Mouse (Mus musculus): ENCODE data around the gene 9130019O22Rik.
"Not testable (repeated sequence)": the region's sequence is repeated elsewhere in the genome, so short reads cannot be mapped to it uniquely, and the experiment has no call there.

Gene 9130019O22Rik

DNA sequence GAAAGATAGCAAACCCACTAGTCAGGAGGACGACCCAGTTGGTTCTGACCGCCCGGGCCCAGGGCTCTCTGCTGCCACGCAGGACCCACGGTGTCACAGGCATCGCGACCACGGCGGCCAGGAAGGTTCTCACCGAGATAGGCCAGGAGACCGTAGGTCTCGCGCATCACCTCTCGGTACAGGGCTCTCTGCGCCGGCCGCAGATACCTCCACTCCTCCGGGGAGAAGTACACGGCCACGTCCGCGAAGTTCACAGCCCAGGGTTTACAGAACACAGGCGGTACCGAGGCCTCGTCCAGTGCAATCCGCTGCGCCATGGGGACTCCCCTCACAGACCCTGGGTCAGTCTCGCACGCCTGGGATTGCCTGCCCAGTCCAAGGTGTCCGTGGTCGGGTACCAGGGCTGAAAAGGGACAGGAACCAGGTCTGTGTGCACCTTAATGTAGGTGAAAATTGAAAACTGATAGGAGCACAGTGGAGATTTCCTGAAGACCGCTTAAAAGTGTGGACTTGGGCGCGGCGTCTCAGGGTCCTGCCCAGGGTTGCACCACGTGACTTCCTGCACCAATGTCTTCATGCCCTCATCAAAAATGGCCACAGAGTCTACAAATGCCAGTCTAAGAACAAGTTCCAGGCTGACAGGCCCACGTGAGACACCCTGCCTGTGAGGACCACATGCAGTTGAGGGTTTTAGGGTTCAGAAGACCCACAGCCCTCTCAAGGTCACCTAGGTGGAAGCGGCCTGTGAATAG, at the start of gene 9130019O22Rik:
Gene 9130019O22Rik, minus strand, starts transcription at position 526 of the 752 bp plus-strand sequence.
- peak; percentile 75 for DNase-seq (ENCODE audit: extremely low read depth, low read depth)

DNA sequence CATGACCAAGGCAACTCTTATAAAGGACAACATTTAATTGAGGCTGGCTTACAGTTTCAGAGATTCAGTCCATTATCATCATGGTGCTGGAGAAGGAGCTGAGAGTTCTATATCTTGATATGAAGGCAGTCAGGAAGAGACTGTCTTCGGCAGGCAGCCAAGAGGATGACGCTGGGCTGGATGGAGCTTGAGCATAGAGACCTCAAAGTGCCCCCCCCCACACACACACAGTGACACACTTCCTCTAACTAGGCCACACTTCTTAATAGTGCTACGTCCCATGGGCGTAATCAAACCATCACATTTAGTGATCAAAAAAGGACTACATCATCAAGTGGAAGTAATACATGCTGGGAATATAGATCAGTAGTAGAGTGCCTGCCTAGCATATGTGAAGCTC, 48.2 kb upstream of the 9130019O22Rik start:
- DNase-seq (ENCODE audit: extremely low read depth, low read depth) = no peak

DNA sequence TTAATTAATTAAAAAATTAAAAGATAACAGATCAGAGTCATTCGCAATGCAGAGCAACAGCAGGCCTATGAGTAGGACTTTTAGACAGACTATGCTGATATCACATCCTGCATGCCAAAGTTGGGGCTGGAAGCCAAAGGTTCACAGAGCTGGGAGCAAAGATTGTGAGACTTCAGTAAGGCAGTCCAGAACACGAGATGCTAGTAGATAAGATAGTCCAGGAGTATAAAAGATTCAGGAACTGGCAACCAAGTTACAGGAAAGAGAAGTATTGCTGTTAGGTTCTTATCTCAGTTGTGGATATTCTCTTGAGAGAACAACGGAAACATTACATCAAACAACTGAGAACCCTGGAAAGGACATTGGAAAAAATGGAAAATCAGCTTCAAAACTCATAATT, 39.4 kb upstream of the 9130019O22Rik start:
- DNase-seq (ENCODE audit: extremely low read depth, low read depth) = no peak

- DNase-seq (ENCODE audit: extremely low read depth, low read depth) = no peak
Measured at GRCm38 (mm10) chr7:127425911-127426310, 38.9 kb upstream of the 9130019O22Rik start.

GRCm38 (mm10) chr7:127425291-127425690, 38.3 kb upstream of the 9130019O22Rik start:
- no peak for DNase-seq (ENCODE audit: extremely low read depth, low read depth)

DNA sequence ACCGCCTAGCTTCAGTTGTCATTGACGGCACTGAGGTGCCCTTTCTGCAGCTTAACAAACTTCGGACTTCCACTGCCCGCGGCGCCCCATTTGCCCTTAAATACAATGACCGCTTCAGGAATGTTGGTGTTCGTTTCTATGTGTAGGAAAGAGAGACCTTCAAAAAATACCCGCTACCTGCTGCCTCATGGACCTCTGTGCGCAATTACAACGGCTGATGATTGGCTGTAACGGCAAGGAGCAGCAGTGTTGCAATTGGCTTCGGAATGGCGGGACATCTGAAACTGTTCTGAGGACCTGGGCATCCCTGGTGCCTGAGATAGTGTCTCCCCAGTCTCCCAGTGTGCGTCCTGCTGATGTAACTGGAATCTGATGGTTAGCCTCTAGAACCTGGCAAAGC, 35.3 kb upstream of the 9130019O22Rik start:
- no peak for DNase-seq (ENCODE audit: extremely low read depth, low read depth)

GRCm38 (mm10) chr7:127421388-127422191, 34.6 kb upstream of the 9130019O22Rik start, which contains the start of gene Zfp688:
Gene Zfp688 (minus strand): TSS chr7:127422068.
- DNase-seq (ENCODE audit: extremely low read depth, low read depth) = peak; percentile 71

DNA sequence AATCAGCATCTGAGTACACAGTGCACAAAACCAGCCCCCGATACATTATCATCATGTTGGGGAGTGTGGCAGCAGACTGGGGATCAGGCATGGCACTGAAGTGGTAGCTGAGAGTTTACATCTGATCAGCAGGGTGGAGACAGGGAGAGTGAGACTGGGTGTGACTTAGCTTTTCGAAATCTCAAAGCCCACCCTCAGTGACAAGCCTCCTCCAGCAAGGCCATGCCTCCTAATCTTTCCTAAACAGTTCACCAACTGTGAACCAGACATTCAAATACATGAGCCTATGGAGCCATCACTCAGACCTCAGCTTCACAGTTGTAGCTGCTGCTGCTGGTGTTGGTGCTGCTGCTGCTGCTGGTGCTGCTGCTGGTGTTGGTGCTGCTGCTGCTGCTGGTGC, 24.5 kb upstream of the 9130019O22Rik start:
- DNase-seq (ENCODE audit: extremely low read depth, low read depth) = no peak

DNA sequence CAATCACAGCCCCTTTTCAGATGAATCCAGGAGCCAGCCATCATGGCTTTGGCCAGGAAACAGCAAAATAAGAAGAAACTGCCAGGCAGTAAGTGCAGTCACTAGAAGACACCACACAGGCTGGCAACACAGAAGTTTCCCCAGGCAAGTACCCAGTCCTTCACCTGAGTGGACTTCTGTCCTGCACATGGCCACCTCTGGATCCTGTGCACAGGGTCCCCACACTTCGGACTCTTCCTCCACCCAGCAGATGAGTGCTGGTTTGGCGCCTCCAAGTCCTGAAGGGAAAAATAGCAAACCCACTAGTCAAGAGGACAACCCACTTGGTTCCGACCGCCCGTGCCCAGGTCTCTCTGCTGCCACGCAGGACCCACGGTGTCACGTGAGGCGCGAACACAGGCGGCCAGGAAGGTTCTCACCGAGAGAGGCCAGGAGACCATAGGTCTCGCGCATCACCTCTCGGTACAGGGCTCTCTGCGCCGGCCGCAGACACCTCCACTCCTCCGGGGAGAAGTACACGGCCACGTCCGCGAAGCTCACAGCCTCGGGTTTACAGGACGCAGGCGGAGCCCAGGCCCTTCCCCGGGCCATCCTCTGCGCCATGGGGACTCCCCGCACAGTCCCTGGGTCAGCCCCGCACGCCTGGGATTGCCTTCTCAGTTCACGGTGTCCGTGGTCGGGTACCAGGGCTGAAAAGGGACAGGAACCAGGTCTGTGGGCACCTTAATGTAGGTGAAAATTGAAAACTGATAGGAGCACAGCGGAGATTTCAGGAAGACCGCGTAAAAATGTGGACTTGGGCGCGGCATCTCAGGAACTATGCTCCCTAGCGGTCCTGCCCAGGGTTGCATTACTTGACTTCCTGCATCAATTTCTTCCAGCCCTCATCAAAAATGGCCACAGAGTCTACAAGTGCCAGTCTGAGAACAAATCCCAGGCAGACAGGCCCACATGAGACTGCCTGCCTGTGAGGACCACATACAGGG, 19.3 kb upstream of the 9130019O22Rik start, which contains the start of gene Zfp764:
Gene Zfp764, minus strand, starts transcription at position 821 of the 986 bp plus-strand sequence.
- DNase-seq (ENCODE audit: extremely low read depth, low read depth) = peak; percentile 81

- DNase-seq (ENCODE audit: extremely low read depth, low read depth) = not testable (repeated sequence)
Measured at GRCm38 (mm10) chr7:127404101-127404500, 17.1 kb upstream of the 9130019O22Rik start.

DNA sequence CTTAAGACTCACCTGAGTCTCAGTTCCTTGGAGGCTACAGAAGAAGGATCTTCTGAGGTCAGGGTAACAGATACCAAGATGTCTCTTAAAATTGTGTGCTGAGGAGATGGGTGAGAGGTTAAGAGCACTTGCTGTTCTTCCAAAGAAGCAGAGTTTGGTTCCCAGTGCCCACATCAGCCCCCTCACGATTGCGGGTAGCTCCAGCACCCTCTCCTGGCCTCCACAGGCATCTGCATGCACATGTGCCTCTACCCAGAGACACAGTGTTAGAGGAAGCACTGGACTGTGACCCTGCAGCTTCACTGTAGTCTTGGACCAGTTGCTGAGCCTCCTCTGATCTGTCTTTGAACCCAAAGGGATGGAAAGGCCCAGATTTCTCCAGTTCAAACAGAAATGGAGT, 16.0 kb upstream of the 9130019O22Rik start:
- DNase-seq (ENCODE audit: extremely low read depth, low read depth) = no peak

DNA sequence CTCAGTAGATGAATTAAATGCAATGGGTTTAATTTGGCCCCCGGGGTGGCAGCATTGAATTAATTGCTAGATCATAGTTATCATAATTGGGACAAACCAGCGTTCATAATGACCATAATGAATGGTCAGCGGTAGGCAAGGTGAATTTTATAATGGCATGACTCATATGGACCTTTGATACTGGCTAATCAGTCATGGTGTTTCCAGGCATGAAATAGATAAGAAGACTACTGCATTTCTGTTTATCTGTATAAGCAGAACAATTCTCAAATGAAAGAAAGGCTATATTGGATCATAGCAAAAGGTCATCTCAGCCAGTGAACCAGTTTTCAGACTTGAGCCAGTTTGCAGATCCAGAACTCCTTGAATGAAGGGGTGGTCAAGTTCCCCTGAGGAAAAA, 13.4 kb upstream of the 9130019O22Rik start:
- DNase-seq (ENCODE audit: extremely low read depth, low read depth) = no peak

DNA sequence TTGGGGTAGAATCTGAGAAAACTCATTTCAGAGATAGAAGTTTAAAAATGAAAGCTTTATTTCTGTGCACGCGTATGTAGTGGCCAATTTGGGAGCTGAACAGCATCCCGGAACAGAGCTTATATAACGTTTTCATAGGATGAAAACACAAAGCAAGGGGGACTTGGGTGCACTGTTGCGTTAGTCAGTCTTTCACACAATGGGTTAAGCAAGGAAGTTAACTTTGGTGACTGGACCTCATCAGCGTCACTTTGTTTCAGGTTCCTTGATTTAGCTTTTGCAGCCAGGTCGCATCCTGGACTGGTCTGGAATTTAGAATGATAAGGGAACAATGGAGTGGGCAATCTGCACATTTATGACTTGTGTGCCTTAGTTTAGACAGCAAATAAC, 7.0 kb upstream of the 9130019O22Rik start:
- DNase-seq (ENCODE audit: extremely low read depth, low read depth) = no peak

- peak; percentile 97 for DNase-seq (ENCODE audit: extremely low read depth, low read depth)
Measured at GRCm38 (mm10) chr7:127393157-127393943, 6.4 kb upstream of the 9130019O22Rik start, which contains the start of gene E430018J23Rik. Gene E430018J23Rik (minus strand): TSS chr7:127393629.

DNA sequence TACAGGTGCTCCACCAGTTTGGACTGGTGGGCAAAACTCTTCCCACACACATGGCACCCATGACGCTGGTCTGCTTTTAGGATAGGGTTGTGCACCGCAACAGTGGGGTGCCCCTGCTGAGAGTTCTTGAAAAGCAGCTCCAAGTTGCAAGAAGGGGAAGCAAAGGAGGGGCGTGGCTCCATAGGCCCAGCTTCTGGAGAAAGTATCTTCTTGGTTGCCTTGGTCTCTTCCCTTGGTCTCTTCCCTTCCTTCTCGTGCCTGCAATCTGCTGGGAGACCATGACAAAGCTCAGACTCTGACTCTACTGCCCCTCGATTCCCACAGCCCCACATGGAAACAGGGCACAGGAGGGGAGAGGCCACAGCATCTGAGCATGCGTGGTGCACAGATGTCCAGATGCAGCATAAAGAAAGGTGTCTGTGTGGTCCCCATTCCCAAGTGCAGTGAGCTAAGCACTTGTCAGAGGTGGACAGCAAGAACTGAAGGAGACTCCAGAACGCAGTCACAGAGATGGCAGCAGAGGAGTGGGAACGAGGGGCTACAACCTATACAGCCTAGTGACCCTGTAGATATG, 5.4 kb upstream of the 9130019O22Rik start:
- peak; percentile 64 for DNase-seq (ENCODE audit: extremely low read depth, low read depth)

DNA sequence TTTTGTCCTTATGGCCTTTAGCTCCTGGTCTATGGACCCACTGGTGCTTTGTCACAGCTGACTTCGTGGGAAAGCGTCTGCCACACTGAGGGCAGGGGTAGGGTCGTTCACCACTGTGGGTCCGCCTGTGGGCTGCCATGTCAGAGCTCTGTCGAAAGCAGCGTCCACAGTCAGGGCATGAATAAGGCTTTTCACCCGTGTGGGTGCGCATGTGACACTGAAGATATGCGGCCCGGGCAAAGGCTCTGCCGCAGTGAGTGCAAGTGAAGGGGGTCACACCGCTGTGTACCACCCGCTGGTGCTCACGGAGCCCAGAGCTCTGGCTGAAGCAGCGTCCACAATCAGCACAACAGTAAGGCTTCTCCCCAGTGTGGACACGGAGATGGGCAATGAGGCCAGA, 4.6 kb upstream of the 9130019O22Rik start:
- DNase-seq (ENCODE audit: extremely low read depth, low read depth) = no peak

GRCm38 (mm10) chr7:127390306-127390705, 3.3 kb upstream of the 9130019O22Rik start:
- no peak for DNase-seq (ENCODE audit: extremely low read depth, low read depth)

DNA sequence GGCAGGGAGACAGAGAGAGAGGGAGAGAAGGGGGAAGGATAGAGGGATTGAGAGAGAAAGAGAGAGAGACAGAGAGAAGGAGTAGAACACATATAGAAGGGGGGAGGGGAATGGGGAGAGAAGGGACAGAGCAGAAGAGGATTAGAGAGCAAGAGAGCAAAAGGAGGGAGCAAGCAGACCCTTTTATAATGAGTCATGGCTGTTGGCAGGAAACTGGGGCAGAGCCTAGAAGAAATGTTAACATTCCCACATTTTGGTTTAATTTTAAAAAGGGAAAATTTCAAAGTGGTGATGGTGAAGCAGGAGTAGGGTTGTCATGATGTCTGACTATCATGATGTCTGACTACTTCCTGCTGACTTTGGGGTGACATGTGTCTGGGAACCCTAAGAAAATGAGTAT, 1.2 kb upstream of the 9130019O22Rik start:
- DNase-seq (ENCODE audit: extremely low read depth, low read depth) = not testable (repeated sequence)

DNA sequence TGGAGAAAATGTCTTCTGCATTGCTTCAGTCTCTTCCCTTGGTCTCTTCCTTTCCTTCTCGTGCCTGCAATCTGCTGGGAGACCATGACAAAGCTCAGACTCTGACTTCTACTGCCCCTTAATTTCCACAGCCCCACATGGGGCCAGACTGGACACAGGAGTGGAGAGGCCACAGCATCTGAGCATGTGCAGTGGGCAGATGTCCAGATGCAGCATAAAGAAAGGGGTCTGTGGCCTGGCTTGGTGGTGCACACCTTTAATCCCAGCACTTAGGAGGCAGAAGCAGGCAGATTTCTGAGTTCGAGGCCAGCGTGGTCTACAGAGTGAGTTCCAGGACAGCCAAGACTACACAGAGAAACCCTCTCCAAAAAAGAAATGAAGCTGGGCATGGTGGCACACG, 1.4 kb downstream of the 9130019O22Rik start:
- not testable (repeated sequence) for DNase-seq (ENCODE audit: extremely low read depth, low read depth)

Measured in MEL-GATA-1-ER (cell line).